Mouse (Mus musculus): ENCODE measurements around the gene Myh14. TPM values are rescaled to one million over a fixed set of nuclear protein-coding genes. Genes with fewer than 3 reads are reported as not detected.

Myh14 gene
- polyA plus RNA-seq, 1 experiment from 2014 or later: 28.4 TPM

DNA sequence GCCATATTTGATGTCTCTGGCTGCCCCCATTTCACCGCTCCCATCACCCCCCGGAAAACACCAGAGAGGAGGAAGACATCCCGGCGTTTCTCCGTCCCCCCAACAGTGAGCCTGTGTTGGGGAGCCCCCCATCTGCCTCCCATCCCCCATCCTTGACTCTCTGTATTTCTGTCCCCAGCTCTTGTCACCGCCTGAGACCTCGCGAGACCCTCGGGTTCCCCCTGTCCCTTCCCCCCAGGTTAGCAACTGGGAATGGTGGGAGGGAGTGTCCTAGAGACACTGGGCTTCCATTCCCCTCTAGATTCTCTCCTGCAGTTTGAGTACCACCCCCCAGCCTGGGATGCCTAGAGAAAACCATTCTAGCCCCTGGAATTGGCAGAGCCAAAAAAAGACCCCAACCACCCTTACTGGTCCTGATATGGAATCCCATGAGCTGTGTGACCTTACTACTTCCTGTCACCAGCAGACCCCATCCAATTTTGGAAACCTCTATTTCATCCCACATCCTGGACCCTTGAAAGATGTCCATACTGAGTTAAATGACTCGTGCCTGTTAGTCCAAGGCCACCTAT is 69.9 kb downstream of the Myh14 start:
- H3K4me3 ChIP-seq (ENCODE audit: low read depth, low read length): no peak overlapping the region
- TF ChIP-seq CTCF (IDR thresholded peaks at IDR 0.05; ENCODE audit: low read depth) (no peak), EP300 (optimal IDR thresholded peaks at IDR 0.05) (no peak)
- DNase-seq (ENCODE audit: low spot score): no peak
- no peak overlapping the region for H3K4me2 ChIP-seq (replicated peaks; ENCODE audit: low read depth)
- WGBS: 76% methylated on average over 10 of the region's 10 CpGs
- no peak for ATAC-seq (ENCODE audit: low FRiP score, low TSS enrichment)
- no peaks in the 10 kb centered on the region for H3K36me3 ChIP-seq (ENCODE audit: control insufficient read depth, insufficient read depth, low read length)
- no peak overlapping the region for H3K27ac ChIP-seq (replicated peaks)
- H3K4me1 ChIP-seq (replicated peaks; ENCODE audit: control insufficient read depth, insufficient read depth): no peaks in the 10 kb centered on the region
- no peak overlapping the region for H3K9ac ChIP-seq (ENCODE audit: low read length)
- no peaks in the 10 kb centered on the region for H3K9me3 ChIP-seq (ENCODE audit: control insufficient read depth, low read length)
- no peaks in the 10 kb centered on the region; the same call in 1 of the 2 replicates for H3K27me3 ChIP-seq (ENCODE audit: control insufficient read depth, insufficient read depth, low read length)

GRCm38 (mm10) chr7:44598336-44598735 is 72.3 kb downstream of the Myh14 start:
- 77% methylated on average over 11 of the region's 12 CpGs for WGBS
- no peaks in the 10 kb centered on the region for H3K4me1 ChIP-seq (replicated peaks; ENCODE audit: control insufficient read depth, insufficient read depth)
- ATAC-seq (ENCODE audit: low FRiP score, low TSS enrichment) (no peak), DNase-seq (ENCODE audit: low spot score) (no peak)
- H3K4me3 ChIP-seq (ENCODE audit: low read depth, low read length): no peak overlapping the region
- no peak for TF ChIP-seq EP300 (optimal IDR thresholded peaks at IDR 0.05)
- TF ChIP-seq CTCF (IDR thresholded peaks at IDR 0.05; ENCODE audit: low read depth): no peak
- peaks cover 2% of the 10 kb centered on the region; the same call in 1 of the 2 replicates for H3K27me3 ChIP-seq (ENCODE audit: control insufficient read depth, insufficient read depth, low read length)
- H3K36me3 ChIP-seq (ENCODE audit: control insufficient read depth, insufficient read depth, low read length): no peaks in the 10 kb centered on the region
- H3K27ac ChIP-seq (replicated peaks): no peak overlapping the region
- no peaks in the 10 kb centered on the region for H3K9me3 ChIP-seq (ENCODE audit: control insufficient read depth, low read length)
- no peak overlapping the region for H3K4me2 ChIP-seq (replicated peaks; ENCODE audit: low read depth)
- H3K9ac ChIP-seq (ENCODE audit: low read length): no peak overlapping the region

DNA sequence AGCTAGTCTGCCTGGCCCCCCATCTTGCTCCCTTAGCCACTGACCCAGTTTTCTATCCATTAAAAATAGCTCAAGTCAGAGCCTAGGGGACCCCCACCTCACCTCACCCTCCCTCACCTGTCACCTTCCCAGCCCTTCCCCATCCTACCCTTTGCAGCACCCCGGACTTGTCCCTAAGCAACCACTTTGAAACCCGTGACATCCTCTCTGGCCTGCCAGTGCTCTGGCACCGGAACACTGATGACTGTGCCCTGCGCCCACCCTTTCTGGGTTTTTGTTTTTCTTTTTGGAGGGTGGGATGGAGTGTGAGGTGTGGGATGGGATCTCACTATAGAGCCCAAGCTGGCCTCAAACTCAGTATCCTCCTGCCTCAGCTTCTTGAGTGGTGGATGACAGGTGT is 73.0 kb downstream of the Myh14 start:
- Histone ChIP-seq H3K9me3 (ENCODE audit: control insufficient read depth, low read length) (no peaks in the 10 kb centered on the region), H3K27ac (replicated peaks) (no peak overlapping the region), H3K36me3 (ENCODE audit: control insufficient read depth, insufficient read depth, low read length) (no peaks in the 10 kb centered on the region), H3K27me3 (ENCODE audit: control insufficient read depth, insufficient read depth, low read length) (peaks cover 6% of the 10 kb centered on the region), H3K9ac (ENCODE audit: low read length) (no peak overlapping the region), H3K4me1 (replicated peaks; ENCODE audit: control insufficient read depth, insufficient read depth) (no peaks in the 10 kb centered on the region), H3K4me3 (ENCODE audit: low read depth, low read length) (no peak overlapping the region), H3K4me2 (replicated peaks; ENCODE audit: low read depth) (no peak overlapping the region)
- DNase-seq (ENCODE audit: low spot score) (no peak), ATAC-seq (ENCODE audit: low FRiP score, low TSS enrichment) (no peak)
- TF ChIP-seq EP300 (optimal IDR thresholded peaks at IDR 0.05): no peak
- TF ChIP-seq CTCF (IDR thresholded peaks at IDR 0.05; ENCODE audit: low read depth): no peak
- WGBS: 88% methylated on average over 4 of the region's 4 CpGs

- Histone ChIP-seq H3K27me3 (ENCODE audit: control insufficient read depth, insufficient read depth, low read length) (peaks cover 12% of the 10 kb centered on the region), H3K27ac (replicated peaks) (no peak overlapping the region), H3K9me3 (ENCODE audit: control insufficient read depth, low read length) (no peaks in the 10 kb centered on the region), H3K4me3 (ENCODE audit: low read depth, low read length) (no peak overlapping the region), H3K36me3 (ENCODE audit: control insufficient read depth, insufficient read depth, low read length) (no peaks in the 10 kb centered on the region), H3K4me1 (replicated peaks; ENCODE audit: control insufficient read depth, insufficient read depth) (no peaks in the 10 kb centered on the region), H3K4me2 (replicated peaks; ENCODE audit: low read depth) (no peak overlapping the region), H3K9ac (ENCODE audit: low read length) (no peak overlapping the region)
- ATAC-seq (ENCODE audit: low FRiP score, low TSS enrichment) (no peak), DNase-seq (ENCODE audit: low spot score) (no peak)
- TF ChIP-seq EP300 (optimal IDR thresholded peaks at IDR 0.05): no peak
- TF ChIP-seq CTCF (IDR thresholded peaks at IDR 0.05; ENCODE audit: low read depth): no peak
- 44% methylated on average over 5 of the region's 5 CpGs for WGBS
These were observed 73.6 kb downstream of the Myh14 start for GRCm38 (mm10) chr7:44596996-44597538.

- Histone ChIP-seq H3K9ac (ENCODE audit: low read length) (no peak overlapping the region), H3K9me3 (ENCODE audit: control insufficient read depth, low read length) (no peaks in the 10 kb centered on the region), H3K27ac (replicated peaks) (no peak overlapping the region), H3K4me2 (replicated peaks; ENCODE audit: low read depth) (no peak overlapping the region), H3K4me3 (ENCODE audit: low read depth, low read length) (no peak overlapping the region), H3K4me1 (replicated peaks; ENCODE audit: control insufficient read depth, insufficient read depth) (peaks cover 5% of the 10 kb centered on the region), H3K36me3 (ENCODE audit: control insufficient read depth, insufficient read depth, low read length) (no peaks in the 10 kb centered on the region), H3K27me3 (ENCODE audit: control insufficient read depth, insufficient read depth, low read length) (peaks cover 14% of the 10 kb centered on the region)
- DNase-seq (ENCODE audit: low spot score) (no peak), ATAC-seq (ENCODE audit: low FRiP score, low TSS enrichment) (no peak)
- 84% methylated on average over 6 of the region's 6 CpGs for WGBS
- TF ChIP-seq EP300 (optimal IDR thresholded peaks at IDR 0.05) (no peak), CTCF (IDR thresholded peaks at IDR 0.05; ENCODE audit: low read depth) (no peak)
These were observed 74.6 kb downstream of the Myh14 start for GRCm38 (mm10) chr7:44596051-44596450.

DNA sequence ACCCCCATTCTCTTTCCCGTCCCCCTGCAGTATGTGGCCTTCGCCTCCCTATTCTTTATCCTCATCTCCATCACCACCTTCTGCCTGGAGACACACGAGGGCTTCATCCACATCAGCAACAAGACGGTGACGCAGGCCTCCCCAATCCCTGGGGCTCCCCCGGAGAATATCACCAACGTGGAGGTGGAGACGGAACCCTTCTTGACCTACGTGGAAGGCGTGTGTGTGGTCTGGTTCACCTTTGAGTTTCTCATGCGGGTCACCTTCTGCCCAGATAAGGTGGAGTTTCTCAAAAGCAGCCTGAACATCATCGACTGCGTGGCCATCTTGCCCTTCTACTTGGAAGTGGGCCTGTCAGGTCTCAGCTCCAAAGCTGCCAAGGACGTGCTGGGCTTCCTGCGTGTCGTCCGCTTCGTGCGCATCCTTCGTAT is 75.5 kb downstream of the Myh14 start:
- 91% methylated on average over 20 of the region's 20 CpGs for WGBS
- DNase-seq (ENCODE audit: low spot score) (no peak), ATAC-seq (ENCODE audit: low FRiP score, low TSS enrichment) (no peak)

More for the DNA sequence above, 75.5 kb downstream of the Myh14 start:
- no peak for TF ChIP-seq CTCF (IDR thresholded peaks at IDR 0.05; ENCODE audit: low read depth)
- no peak for TF ChIP-seq EP300 (optimal IDR thresholded peaks at IDR 0.05)
- Histone ChIP-seq H3K4me3 (ENCODE audit: low read depth, low read length) (no peak overlapping the region), H3K4me2 (replicated peaks; ENCODE audit: low read depth) (no peak overlapping the region), H3K27ac (replicated peaks) (no peak overlapping the region), H3K9ac (ENCODE audit: low read length) (no peak overlapping the region), H3K36me3 (ENCODE audit: control insufficient read depth, insufficient read depth, low read length) (no peaks in the 10 kb centered on the region), H3K9me3 (ENCODE audit: control insufficient read depth, low read length) (no peaks in the 10 kb centered on the region), H3K4me1 (replicated peaks; ENCODE audit: control insufficient read depth, insufficient read depth) (peaks cover 5% of the 10 kb centered on the region), H3K27me3 (ENCODE audit: control insufficient read depth, insufficient read depth, low read length) (peaks cover 14% of the 10 kb centered on the region)
